Mouse (Mus musculus): ENCODE data around the gene Pln. TPM values are rescaled to one million over a fixed set of nuclear protein-coding genes. Genes with fewer than 3 reads are reported as not detected.

Gene Pln
- polyA plus RNA-seq, 1 experiment from 2014 or later = 1.5 TPM

DNA sequence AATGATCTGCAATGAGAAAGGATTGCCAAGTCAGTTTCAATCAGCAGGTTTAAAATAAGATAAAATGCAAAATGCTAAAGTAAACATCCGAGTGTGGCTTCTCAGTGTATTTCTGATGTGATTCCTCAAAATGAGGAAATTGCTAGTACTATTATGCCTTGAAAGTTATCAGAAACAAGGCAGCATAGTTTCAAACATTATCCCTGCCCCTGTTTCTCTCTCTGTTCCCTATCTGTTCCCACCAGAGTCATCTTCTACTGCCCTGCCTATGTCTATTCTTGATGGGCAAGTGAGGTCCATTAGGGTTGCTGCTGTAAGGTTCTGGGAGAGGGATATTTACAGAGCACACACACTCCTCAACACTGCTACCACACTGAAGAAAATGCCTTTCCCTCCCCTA, 11.8 kb downstream of the Pln start:
- Histone ChIP-seq H3K27me3 (ENCODE audit: control insufficient read depth, insufficient read depth, low read length) (no peaks in the 10 kb centered on the region), H3K36me3 (replicated peaks; ENCODE audit: control insufficient read depth, insufficient read depth) (peaks cover 5% of the 10 kb centered on the region; the same call in 1 of the 2 replicates), H3K4me3 (replicated peaks; ENCODE audit: low read length) (no peak overlapping the region), H3K9me3 (ENCODE audit: control insufficient read depth, low read length) (no peaks in the 10 kb centered on the region), H3K4me1 (replicated peaks; ENCODE audit: control insufficient read depth, insufficient read depth, low read length) (no peaks in the 10 kb centered on the region), H3K9ac (no peak overlapping the region), H3K27ac (no peak overlapping the region), H3K4me2 (replicated peaks) (no peak overlapping the region)
- DNase-seq (ENCODE audit: low spot score) (no peak), ATAC-seq (ENCODE audit: low FRiP score) (no peak)
- WGBS = 97% methylated on average over 1 of the region's 1 CpGs

DNA sequence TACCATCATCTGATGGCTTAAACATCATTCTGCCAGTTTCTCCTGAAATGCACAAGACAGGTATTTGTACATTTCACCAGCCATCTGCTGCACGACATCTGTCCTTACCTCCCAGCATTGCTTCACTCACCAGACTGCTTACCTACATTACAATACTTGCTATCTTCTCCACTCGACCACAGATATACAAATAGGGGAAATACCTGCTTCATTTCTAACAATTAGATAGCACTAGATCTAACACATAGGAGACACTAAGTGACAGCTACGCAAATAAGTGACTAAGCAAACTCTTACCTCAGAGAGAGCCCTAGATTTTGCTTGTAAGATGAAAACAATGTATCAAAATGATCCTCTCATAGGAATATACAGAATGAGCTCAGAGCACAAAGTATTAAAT, 16.2 kb downstream of the Pln start:
- 86% methylated on average over 3 of the region's 3 CpGs for WGBS
- Histone ChIP-seq H3K9me3 (ENCODE audit: control insufficient read depth, low read length) (no peaks in the 10 kb centered on the region), H3K9ac (no peak overlapping the region), H3K4me3 (replicated peaks; ENCODE audit: low read length) (no peak overlapping the region), H3K27ac (no peak overlapping the region), H3K4me1 (replicated peaks; ENCODE audit: control insufficient read depth, insufficient read depth, low read length) (no peaks in the 10 kb centered on the region), H3K36me3 (replicated peaks; ENCODE audit: control insufficient read depth, insufficient read depth) (peaks cover 22% of the 10 kb centered on the region), H3K27me3 (ENCODE audit: control insufficient read depth, insufficient read depth, low read length) (no peaks in the 10 kb centered on the region), H3K4me2 (replicated peaks) (no peak overlapping the region)
- ATAC-seq (ENCODE audit: low FRiP score) (no peak), DNase-seq (ENCODE audit: low spot score) (no peak)

DNA sequence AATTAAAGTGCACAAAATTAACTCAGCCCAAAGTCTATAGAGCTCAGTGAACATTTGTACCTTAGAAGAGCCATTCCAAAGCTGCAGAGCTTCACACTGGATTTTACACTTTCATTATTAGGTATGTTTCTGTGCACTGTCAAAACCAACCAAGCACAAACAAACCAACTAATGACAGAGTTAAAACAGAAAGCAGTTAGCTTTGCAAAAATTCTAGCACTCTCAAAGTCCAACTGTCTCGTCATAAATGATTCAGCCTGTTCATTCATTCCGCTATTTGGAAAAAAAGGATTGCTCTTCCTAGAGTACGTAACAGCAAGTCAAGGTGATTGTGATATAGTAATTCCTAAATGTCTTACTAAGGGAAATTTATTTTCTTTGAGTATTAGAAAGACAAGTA, 21.5 kb downstream of the Pln start:
- Histone ChIP-seq H3K27ac (no peak overlapping the region), H3K4me1 (replicated peaks; ENCODE audit: control insufficient read depth, insufficient read depth, low read length) (no peaks in the 10 kb centered on the region), H3K36me3 (replicated peaks; ENCODE audit: control insufficient read depth, insufficient read depth) (peaks cover 20% of the 10 kb centered on the region; the same call in 1 of the 2 replicates), H3K4me2 (replicated peaks) (no peak overlapping the region), H3K9me3 (ENCODE audit: control insufficient read depth, low read length) (no peaks in the 10 kb centered on the region), H3K9ac (no peak overlapping the region), H3K27me3 (ENCODE audit: control insufficient read depth, insufficient read depth, low read length) (no peaks in the 10 kb centered on the region), H3K4me3 (replicated peaks; ENCODE audit: low read length) (no peak overlapping the region)
- no peak for DNase-seq (ENCODE audit: low spot score)
- ATAC-seq (ENCODE audit: low FRiP score) = no peak
- 89% methylated on average over 3 of the region's 3 CpGs for WGBS

DNA sequence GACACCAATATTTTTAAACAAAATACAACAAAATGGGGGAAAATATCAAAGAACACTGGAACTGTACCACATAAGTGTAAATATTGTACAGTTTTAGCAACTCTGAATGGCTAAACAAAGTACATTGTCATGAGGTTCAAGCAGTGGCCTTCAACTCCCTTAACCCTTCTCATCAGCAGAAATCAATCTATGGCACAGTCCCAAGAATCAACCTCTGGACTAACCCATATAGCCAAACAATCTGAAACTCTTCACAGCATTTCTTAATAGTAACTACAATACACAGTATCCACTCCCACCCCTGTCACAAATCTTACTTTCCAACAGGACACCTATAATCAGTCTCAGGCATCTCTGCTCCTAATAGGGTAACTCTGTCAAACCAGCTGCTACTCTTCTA, 26.8 kb downstream of the Pln start:
- Histone ChIP-seq H3K36me3 (replicated peaks; ENCODE audit: control insufficient read depth, insufficient read depth) (no peaks in the 10 kb centered on the region), H3K4me3 (replicated peaks; ENCODE audit: low read length) (no peak overlapping the region), H3K27ac (no peak overlapping the region), H3K4me2 (replicated peaks) (no peak overlapping the region), H3K9ac (no peak overlapping the region), H3K4me1 (replicated peaks; ENCODE audit: control insufficient read depth, insufficient read depth, low read length) (no peaks in the 10 kb centered on the region), H3K9me3 (ENCODE audit: control insufficient read depth, low read length) (no peaks in the 10 kb centered on the region), H3K27me3 (ENCODE audit: control insufficient read depth, insufficient read depth, low read length) (no peaks in the 10 kb centered on the region)
- DNase-seq (ENCODE audit: low spot score) (no peak), ATAC-seq (ENCODE audit: low FRiP score) (no peak)

DNA sequence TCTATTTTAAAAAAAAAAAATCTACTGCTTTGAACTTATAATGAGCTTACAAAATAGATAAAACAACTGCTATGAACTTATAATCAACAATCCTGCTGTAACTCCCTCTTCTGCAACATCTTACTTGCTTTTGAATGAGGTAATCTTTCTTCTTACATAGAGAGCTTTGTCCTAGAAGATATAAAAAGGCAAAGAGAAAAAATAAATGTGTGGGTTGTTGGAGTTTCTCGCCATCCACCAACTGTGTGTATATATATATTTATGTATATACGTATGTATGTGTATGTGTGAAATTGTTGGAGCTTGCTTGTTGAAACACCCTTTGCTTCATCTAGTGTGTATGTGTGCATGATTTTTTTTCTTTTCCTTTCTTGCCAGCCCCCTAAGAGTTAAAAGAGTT, 29.8 kb downstream of the Pln start:
- ATAC-seq (ENCODE audit: low FRiP score) = no peak
- 94% methylated on average over 2 of the region's 2 CpGs for WGBS

DNA sequence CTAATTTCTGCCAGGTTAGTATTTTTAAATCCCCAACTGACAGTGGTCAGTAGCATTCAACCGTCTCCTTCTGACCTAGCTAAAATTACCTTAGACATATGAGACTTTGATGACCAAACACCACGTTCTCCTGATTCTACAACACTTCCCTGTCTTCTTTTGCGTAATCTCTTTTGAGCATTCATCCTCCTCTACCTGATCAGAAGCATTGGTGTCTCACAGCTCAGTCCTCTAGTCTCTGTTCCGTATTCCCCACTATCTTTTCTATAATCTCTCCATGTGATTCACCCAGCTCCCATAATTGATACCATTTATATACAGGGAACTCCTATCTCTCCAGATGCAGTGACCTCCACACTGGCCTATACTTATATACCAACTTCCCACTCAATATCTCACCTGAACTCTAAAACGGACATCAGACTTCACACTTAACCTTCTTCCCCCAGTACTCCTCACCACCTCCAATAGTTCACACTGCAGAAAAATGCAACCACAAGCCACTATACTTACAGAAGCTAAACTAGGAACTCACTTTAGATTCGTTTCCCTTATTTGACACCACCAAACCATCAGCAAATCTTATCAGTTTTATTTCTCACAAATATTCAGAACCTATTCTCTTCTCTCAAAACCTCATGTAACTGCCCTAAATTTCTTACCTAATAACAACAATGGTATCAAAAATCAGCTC, 36.6 kb downstream of the Pln start:
- Histone ChIP-seq H3K9me3 (ENCODE audit: control insufficient read depth, low read length) (peaks cover 4% of the 10 kb centered on the region; the same call in 1 of the 2 replicates), H3K4me2 (replicated peaks) (no peak overlapping the region)
- 95% methylated on average over 6 of the region's 6 CpGs for WGBS

More for the DNA sequence above, 29.8 kb downstream of the Pln start:
- DNase-seq (ENCODE audit: low spot score) = no peak
- Histone ChIP-seq H3K9ac (no peak overlapping the region), H3K36me3 (replicated peaks; ENCODE audit: control insufficient read depth, insufficient read depth) (no peaks in the 10 kb centered on the region), H3K4me2 (replicated peaks) (no peak overlapping the region), H3K4me3 (replicated peaks; ENCODE audit: low read length) (no peak overlapping the region), H3K4me1 (replicated peaks; ENCODE audit: control insufficient read depth, insufficient read depth, low read length) (no peaks in the 10 kb centered on the region), H3K9me3 (ENCODE audit: control insufficient read depth, low read length) (peaks cover 4% of the 10 kb centered on the region; the same call in 1 of the 2 replicates), H3K27ac (no peak overlapping the region), H3K27me3 (ENCODE audit: control insufficient read depth, insufficient read depth, low read length) (no peaks in the 10 kb centered on the region)

DNA sequence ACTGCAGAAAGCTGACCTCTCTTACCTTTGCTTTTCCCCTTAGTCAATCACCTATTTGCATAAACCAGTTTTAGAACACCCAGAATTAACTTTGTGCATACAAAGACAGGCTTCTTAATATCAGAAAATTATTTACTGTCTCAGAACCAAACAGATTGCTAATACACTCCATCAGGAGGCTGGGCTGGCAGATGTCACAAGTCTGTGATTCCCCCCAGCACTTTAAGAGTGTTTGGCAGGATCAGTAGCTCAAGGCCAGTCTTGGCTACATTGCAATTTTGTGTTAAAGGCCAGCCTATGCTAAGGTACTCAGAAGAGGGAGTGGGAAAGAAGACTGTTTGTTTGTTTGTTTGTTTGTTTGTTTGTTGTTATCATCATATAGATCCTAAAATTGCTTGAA, 39.6 kb downstream of the Pln start:
- Histone ChIP-seq H3K27ac (no peak overlapping the region), H3K36me3 (replicated peaks; ENCODE audit: control insufficient read depth, insufficient read depth) (no peaks in the 10 kb centered on the region), H3K27me3 (ENCODE audit: control insufficient read depth, insufficient read depth, low read length) (no peaks in the 10 kb centered on the region), H3K4me3 (replicated peaks; ENCODE audit: low read length) (no peak overlapping the region), H3K9me3 (ENCODE audit: control insufficient read depth, low read length) (no peaks in the 10 kb centered on the region; the same call in 1 of the 2 replicates), H3K4me2 (replicated peaks) (peak overlapping the region; percentile 39), H3K4me1 (replicated peaks; ENCODE audit: control insufficient read depth, insufficient read depth, low read length) (peaks cover 30% of the 10 kb centered on the region), H3K9ac (no peak overlapping the region; the same call in 1 of the 2 replicates)
- no peak for DNase-seq (ENCODE audit: low spot score)
- ATAC-seq (ENCODE audit: low FRiP score) = no peak

More for the DNA sequence above, 36.6 kb downstream of the Pln start:
- no peak overlapping the region for H3K4me3 ChIP-seq (replicated peaks; ENCODE audit: low read length)
- peaks cover 26% of the 10 kb centered on the region for H3K4me1 ChIP-seq (replicated peaks; ENCODE audit: control insufficient read depth, insufficient read depth, low read length)
- DNase-seq (ENCODE audit: low spot score) (no peak), ATAC-seq (ENCODE audit: low FRiP score) (no peak)
- no peaks in the 10 kb centered on the region for H3K27me3 ChIP-seq (ENCODE audit: control insufficient read depth, insufficient read depth, low read length)
- no peaks in the 10 kb centered on the region for H3K36me3 ChIP-seq (replicated peaks; ENCODE audit: control insufficient read depth, insufficient read depth)
- H3K9ac ChIP-seq = no peak overlapping the region
- no peak overlapping the region for H3K27ac ChIP-seq

DNA sequence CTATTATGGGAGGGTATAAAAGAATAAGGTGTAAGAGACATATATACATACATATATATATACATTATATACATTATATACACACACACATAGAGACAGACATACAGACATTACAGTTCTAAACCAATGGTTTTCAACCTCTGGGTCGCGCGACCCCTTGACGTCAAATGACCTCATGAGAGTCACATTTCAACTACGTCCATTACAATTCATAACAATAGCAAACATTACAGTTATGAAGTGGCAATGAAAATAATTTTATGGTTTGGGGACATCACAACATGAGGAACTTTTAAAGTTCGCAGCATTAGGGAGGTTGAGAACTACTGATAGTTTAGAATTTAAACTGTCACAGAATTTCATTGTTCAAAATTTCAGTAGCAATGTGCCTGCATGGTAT, 40.8 kb downstream of the Pln start:
- no peak for DNase-seq (ENCODE audit: low spot score)
- no peak for ATAC-seq (ENCODE audit: low FRiP score)
- no peaks in the 10 kb centered on the region for H3K27me3 ChIP-seq (ENCODE audit: control insufficient read depth, insufficient read depth, low read length)
- no peak overlapping the region for H3K27ac ChIP-seq
- H3K9me3 ChIP-seq (ENCODE audit: control insufficient read depth, low read length) = no peaks in the 10 kb centered on the region; the same call in 1 of the 2 replicates
- peak overlapping the region; percentile 99 for H3K9ac ChIP-seq
- H3K4me3 ChIP-seq (replicated peaks; ENCODE audit: low read length) = peak overlapping the region; percentile 98
- peaks cover 30% of the 10 kb centered on the region for H3K4me1 ChIP-seq (replicated peaks; ENCODE audit: control insufficient read depth, insufficient read depth, low read length)
- no peaks in the 10 kb centered on the region for H3K36me3 ChIP-seq (replicated peaks; ENCODE audit: control insufficient read depth, insufficient read depth)
- 69% methylated on average over 6 of the region's 6 CpGs for WGBS
- H3K4me2 ChIP-seq (replicated peaks) = peak overlapping the region; percentile 71

DNA sequence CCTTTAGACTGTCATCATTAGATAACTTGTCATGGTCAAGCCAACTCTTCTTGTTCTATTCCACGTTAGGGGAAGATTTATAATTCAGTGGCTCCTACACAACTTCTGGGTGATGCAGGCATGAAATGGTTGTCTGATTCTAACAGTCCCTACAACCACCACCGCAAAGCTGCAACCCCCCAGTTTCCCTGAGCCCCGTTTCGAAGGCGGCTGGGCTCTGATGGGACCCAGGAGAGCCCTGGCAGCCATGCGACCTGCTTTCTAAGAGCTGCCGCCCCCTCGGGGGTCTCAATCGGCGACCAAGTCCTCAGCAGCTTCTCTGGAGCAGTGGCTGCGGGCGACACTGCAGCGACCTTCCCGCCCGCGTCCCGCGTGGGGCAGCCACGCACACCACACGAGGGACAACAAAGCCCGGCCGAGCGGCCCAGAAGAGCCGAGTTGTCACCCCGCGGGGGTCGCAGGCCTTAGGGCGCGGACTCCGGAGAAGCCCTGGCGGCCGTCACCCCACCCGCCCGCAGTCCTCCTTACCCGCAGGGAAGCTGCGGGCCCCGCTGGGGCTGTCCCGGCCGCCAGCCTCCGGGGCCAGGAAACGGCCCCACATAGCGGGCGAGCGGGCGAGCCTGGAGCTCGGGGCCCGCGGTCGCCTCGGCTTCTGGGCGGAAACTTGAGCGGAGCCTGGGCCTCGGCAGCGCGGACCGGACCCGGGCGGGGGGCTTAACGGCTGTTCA, 41.7 kb downstream of the Pln start:
- DNase-seq (ENCODE audit: low spot score) = peak; percentile 30

More for the DNA sequence above, 41.7 kb downstream of the Pln start:
- ATAC-seq (ENCODE audit: low FRiP score) = peak; percentile 82; the same call in 1 of the 2 replicates
- H3K4me3 ChIP-seq (replicated peaks; ENCODE audit: low read length) = peak overlapping the region; percentile 98
- WGBS = under 1% methylated on average over 58 of the region's 59 CpGs
- H3K9me3 ChIP-seq (ENCODE audit: control insufficient read depth, low read length) = no peaks in the 10 kb centered on the region
- no peaks in the 10 kb centered on the region for H3K27me3 ChIP-seq (ENCODE audit: control insufficient read depth, insufficient read depth, low read length)
- no peaks in the 10 kb centered on the region for H3K36me3 ChIP-seq (replicated peaks; ENCODE audit: control insufficient read depth, insufficient read depth)
- peak overlapping the region; percentile 71 for H3K4me2 ChIP-seq (replicated peaks)
- H3K4me1 ChIP-seq (replicated peaks; ENCODE audit: control insufficient read depth, insufficient read depth, low read length) = peaks cover 30% of the 10 kb centered on the region
- peak overlapping the region; percentile 97 for H3K27ac ChIP-seq
- peak overlapping the region; percentile 99 for H3K9ac ChIP-seq

All from hindbrain, embryonic 14.5 days (tissue).